Mouse (Mus musculus) intestine, postnatal 0 days (tissue): ENCODE results near the gene Ripk4. TPM values are rescaled to one million over a fixed set of nuclear protein-coding genes. Genes with fewer than 3 reads are reported as not detected.

Source experiments
- ATAC-seq: fragments of 200-750 bp; cut with Nextera tagmentation; 2 replicates; pipeline ENCODE4 v1.8.0; 2017; ENCODE audit warnings: mild to moderate bottlenecking, moderate TSS enrichment, moderate library complexity
- H3K27ac ChIP-seq: fragments of 300-500 bp; sonication (generic); 2 replicates; pipeline ENCODE4 v1.5.1; 2014; ENCODE audit warnings: mild to moderate bottlenecking, low read depth, low read length, moderate library complexity
- H3K27me3 ChIP-seq: fragments of 300-500 bp; sonication (generic); replicated peaks from 2 replicates; pipeline ENCODE4 v1.6.1; 2014; ENCODE audit warnings: low read length, mixed read lengths; ENCODE audit not compliant: control insufficient read depth, insufficient read depth
- H3K36me3 ChIP-seq: fragments of 300-500 bp; sonication (generic); 2 replicates; pipeline ENCODE4 v1.6.1; 2014; ENCODE audit warnings: mild to moderate bottlenecking, moderate library complexity; ENCODE audit not compliant: control insufficient read depth, insufficient read depth
- H3K4me1 ChIP-seq: fragments of 300-500 bp; sonication (generic); replicated peaks from 2 replicates; pipeline ENCODE4 v1.6.1; 2014; ENCODE audit warnings: antibody characterized with exemption, low read length, mixed read lengths; ENCODE audit not compliant: control insufficient read depth, insufficient read depth
- H3K4me2 ChIP-seq: fragments of 300-500 bp; sonication (generic); replicated peaks from 2 replicates; pipeline ENCODE4 v1.6.1; 2014; ENCODE audit warnings: low read depth, mild to moderate bottlenecking, moderate library complexity
- H3K4me3 ChIP-seq: fragments of 300-500 bp; sonication (generic); 2 replicates; pipeline ENCODE4 v1.5.1; 2014; ENCODE audit warnings: low read depth, low read length
- H3K9ac ChIP-seq: fragments of 300-500 bp; sonication (generic); 2 replicates; pipeline ENCODE4 v1.6.1; 2014; ENCODE audit warnings: mild to moderate bottlenecking, low read depth, low read length
- H3K9me3 ChIP-seq: fragments of 300-500 bp; sonication (generic); 2 replicates; pipeline ENCODE4 v1.6.1; 2016; ENCODE audit warnings: mixed run types; ENCODE audit not compliant: control insufficient read depth
- CTCF ChIP-seq: sonication (generic); IDR thresholded peaks from 2 replicates; pipeline ENCODE4 v1.5.1; 2016; ENCODE audit warnings: low read depth, mild to moderate bottlenecking, control low read depth, antibody characterized with exemption, moderate library complexity
- WGBS: fragments of 180-500 bp; shearing (Covaris S2); extraction: QIAGEN DNeasy Blood & Tissue Kit; methylation state at CpG from one replicate; pipeline ENCODE4 v1.1.7; 2014; 5-methylcytosine and 5-hydroxymethylcytosine counted together
- polyA plus RNA-seq: library from polyadenylated mRNA; unstranded; fragments of >200 nt; fragmentation: Nextera tagmentation; extraction: Ambion mirVana; gene quantifications from 2 replicates; pipeline ENCODE4 v1.2.1, GENCODE M21; 2015

Ripk4 gene
- polyA plus RNA-seq, 1 experiment from 2014 or later: 11.9 TPM

DNA sequence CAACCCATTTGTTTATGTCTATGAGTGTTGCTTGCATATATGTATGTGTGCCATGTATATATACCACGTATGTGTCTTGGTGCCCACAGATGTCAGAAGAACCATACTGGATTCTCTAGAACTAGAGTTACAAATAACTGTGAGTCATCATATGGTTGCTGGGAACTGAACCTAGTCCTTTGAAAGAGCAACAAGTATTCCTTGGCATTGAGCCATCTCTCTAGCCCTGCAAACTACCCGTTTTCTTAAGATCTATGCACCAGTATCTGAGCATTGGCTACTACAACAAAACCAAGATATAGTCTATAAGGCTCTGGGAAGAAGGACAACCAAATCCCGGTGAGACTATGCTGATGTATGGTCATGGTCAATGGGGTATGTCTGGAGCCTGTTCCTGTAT lies 33.6 kb upstream of the Ripk4 start:
- Histone ChIP-seq H3K36me3 (peaks cover 69% of the 10 kb centered on the region), H3K4me1 (no peaks in the 10 kb centered on the region), H3K4me3 (no peak overlapping the region), H3K4me2 (no peak overlapping the region), H3K9me3 (no peaks in the 10 kb centered on the region), H3K27me3 (no peaks in the 10 kb centered on the region), H3K27ac (no peak overlapping the region), H3K9ac (no peak overlapping the region)
- ATAC-seq: no peak
- WGBS: 80% methylated on average over 3 of the region's 3 CpGs
- TF ChIP-seq CTCF: no peak

- TF ChIP-seq CTCF: no peak
- Histone ChIP-seq H3K4me1 (no peaks in the 10 kb centered on the region), H3K27me3 (no peaks in the 10 kb centered on the region), H3K9ac (no peak overlapping the region), H3K27ac (no peak overlapping the region), H3K4me2 (no peak overlapping the region), H3K4me3 (no peak overlapping the region), H3K9me3 (no peaks in the 10 kb centered on the region), H3K36me3 (peaks cover 56% of the 10 kb centered on the region)
- no peak for ATAC-seq
- WGBS: 77% methylated on average over 6 of the region's 6 CpGs
Observed at GRCm38 (mm10) chr16:97794256-97794655, 30.7 kb upstream of the Ripk4 start.

DNA sequence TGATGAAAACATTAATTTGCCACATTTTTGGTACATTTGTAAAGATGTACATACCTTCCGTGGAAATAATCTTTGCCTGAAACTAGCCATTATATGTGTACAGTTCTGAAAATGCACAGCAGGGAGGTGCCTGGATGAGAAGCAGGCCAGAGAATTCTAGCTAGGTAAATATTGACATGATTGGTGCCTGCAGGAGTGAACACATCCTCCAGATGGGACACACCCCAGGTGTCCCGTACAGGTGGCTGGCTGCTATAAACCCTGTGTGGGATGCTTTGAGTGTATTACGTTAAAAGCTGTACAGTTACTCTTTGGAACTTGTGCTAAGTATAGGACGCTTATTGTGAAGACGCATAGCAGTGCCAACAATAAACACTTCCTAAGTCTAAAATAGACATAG lies 19.5 kb upstream of the Ripk4 start:
- Histone ChIP-seq H3K27me3 (no peaks in the 10 kb centered on the region), H3K4me1 (no peaks in the 10 kb centered on the region), H3K27ac (no peak overlapping the region), H3K9ac (no peak overlapping the region), H3K36me3 (no peaks in the 10 kb centered on the region), H3K9me3 (no peaks in the 10 kb centered on the region), H3K4me2 (no peak overlapping the region), H3K4me3 (no peak overlapping the region)
- TF ChIP-seq CTCF: no peak
- peak; percentile 76 for ATAC-seq
- WGBS: 47% methylated on average over 5 of the region's 5 CpGs

GRCm38 (mm10) chr16:97778353-97779025 lies 14.9 kb upstream of the Ripk4 start:
- peak; percentile 77 for ATAC-seq
- no peaks in the 10 kb centered on the region for H3K4me1 ChIP-seq
- H3K4me2 ChIP-seq: peak overlapping the region; percentile 54
- no peaks in the 10 kb centered on the region for H3K36me3 ChIP-seq
- no peaks in the 10 kb centered on the region for H3K9me3 ChIP-seq
- no peaks in the 10 kb centered on the region for H3K27me3 ChIP-seq
- 25% methylated on average over 15 of the region's 15 CpGs for WGBS
- H3K9ac ChIP-seq: 0 out of 2 replicates have a peak overlapping the region, but pooled peaks have one; percentile 7
- peak; percentile 92 for TF ChIP-seq CTCF
- H3K27ac ChIP-seq: no peak overlapping the region
- H3K4me3 ChIP-seq: no peak overlapping the region

DNA sequence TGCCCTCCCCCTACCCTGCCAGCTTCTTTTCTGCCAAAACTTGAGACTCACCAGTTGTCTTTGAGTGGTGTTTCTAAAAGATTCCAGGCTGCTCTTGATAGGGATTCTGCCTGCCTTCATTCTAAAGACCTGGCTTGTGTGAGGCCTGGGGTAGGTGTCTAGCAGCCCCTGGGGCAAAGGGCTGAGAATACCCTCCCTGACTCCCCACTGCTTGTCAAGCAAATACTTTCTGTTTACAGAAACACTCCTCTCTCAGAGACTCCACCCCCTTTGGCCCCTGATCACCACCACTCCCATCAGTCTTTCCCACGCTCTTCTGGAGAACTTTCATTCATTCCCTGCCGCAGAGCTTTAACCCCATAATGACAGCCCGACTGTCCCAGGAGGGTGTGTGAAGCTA lies 2.9 kb upstream of the Ripk4 start:
- H3K9ac ChIP-seq: no peak overlapping the region

DNA sequence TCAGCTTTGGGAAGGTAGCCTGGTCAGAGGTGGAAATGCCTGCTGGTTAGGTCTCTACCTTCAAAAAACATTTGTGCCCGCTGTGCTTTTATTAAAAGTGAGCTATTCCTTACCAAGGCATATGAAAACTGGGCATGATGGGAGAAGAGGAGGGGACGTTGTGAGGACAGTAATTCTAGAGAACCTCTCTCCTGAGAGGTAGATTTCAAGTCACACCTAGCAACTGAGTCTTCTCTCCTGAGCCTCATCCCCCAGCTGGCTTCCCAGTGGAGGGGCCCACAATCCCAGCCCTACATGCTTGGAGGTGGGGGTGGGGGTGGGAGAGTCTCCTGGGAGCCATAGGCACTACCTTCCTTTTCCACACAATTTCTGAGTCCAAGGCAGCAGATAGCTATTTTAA lies 1.0 kb upstream of the Ripk4 start:
- TF ChIP-seq CTCF: no peak
- H3K4me1 ChIP-seq: peaks cover 9% of the 10 kb centered on the region; the same call in 1 of the 2 replicates
- ATAC-seq: no peak
- no peak overlapping the region for H3K4me2 ChIP-seq
- H3K9me3 ChIP-seq: no peaks in the 10 kb centered on the region
- H3K4me3 ChIP-seq: no peak overlapping the region
- H3K9ac ChIP-seq: no peak overlapping the region
- peaks cover 10% of the 10 kb centered on the region for H3K27me3 ChIP-seq
- H3K27ac ChIP-seq: no peak overlapping the region
- H3K36me3 ChIP-seq: no peaks in the 10 kb centered on the region
- WGBS: 66% methylated on average over 2 of the region's 2 CpGs

More for the DNA sequence above, 2.9 kb upstream of the Ripk4 start:
- Histone ChIP-seq H3K36me3 (no peaks in the 10 kb centered on the region), H3K27me3 (peaks cover 10% of the 10 kb centered on the region), H3K4me2 (no peak overlapping the region), H3K27ac (no peak overlapping the region), H3K9me3 (no peaks in the 10 kb centered on the region), H3K4me1 (0 out of 2 replicates have a peak, but pooled peaks cover 3% of the 10 kb centered on the region), H3K4me3 (no peak overlapping the region)
- 12% methylated on average over 3 of the region's 3 CpGs for WGBS
- no peak for TF ChIP-seq CTCF
- no peak for ATAC-seq

DNA sequence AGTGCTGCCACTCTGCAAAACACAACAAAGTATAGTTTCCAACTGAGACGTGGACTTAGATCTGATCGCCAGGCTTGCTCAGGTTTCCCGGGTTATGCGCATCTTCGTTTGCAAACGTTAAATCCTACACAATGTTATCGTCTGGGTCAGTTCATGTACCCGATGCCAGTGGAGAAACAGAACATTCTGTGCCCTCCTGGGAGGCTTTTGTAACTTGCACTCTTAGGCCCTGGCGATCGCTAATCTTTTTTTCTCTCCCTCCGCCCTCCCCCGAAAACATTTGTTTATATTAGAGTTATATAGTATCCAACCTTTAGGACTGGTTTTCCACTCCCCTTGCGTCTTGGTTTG lies 378 bp upstream of the Ripk4 start:
- 9% methylated on average over 13 of the region's 13 CpGs for WGBS
- Histone ChIP-seq H3K27ac (0 out of 2 replicates have a peak overlapping the region, but pooled peaks have one; percentile 82), H3K9me3 (no peaks in the 10 kb centered on the region), H3K4me1 (peaks cover 15% of the 10 kb centered on the region), H3K36me3 (no peaks in the 10 kb centered on the region), H3K4me3 (peak overlapping the region; percentile 64), H3K4me2 (peak overlapping the region; percentile 82), H3K27me3 (peaks cover 10% of the 10 kb centered on the region), H3K9ac (peak overlapping the region; percentile 77; the same call in 1 of the 2 replicates)
- TF ChIP-seq CTCF: no peak
- ATAC-seq: no peak; the same call in 1 of the 2 replicates
